Mouse (Mus musculus) spleen, adult 12 weeks (tissue): ENCODE data around the gene Oasl2.
"Not testable (repeated sequence)": the region's sequence is repeated elsewhere in the genome, so short reads cannot be mapped to it uniquely, and the experiment has no call there.

Source experiments
- DNase-seq: peaks from one replicate; pipeline ENCODE4 v3.0.0; 2022; ENCODE audit warnings: low spot score

Gene Oasl2

GRCm38 (mm10) chr5:114915854-114916253, 19.1 kb downstream of the Oasl2 start:
- DNase-seq: no peak

- no peak for DNase-seq
Measured at GRCm38 (mm10) chr5:114916777-114917176, 20.0 kb downstream of the Oasl2 start.

DNA sequence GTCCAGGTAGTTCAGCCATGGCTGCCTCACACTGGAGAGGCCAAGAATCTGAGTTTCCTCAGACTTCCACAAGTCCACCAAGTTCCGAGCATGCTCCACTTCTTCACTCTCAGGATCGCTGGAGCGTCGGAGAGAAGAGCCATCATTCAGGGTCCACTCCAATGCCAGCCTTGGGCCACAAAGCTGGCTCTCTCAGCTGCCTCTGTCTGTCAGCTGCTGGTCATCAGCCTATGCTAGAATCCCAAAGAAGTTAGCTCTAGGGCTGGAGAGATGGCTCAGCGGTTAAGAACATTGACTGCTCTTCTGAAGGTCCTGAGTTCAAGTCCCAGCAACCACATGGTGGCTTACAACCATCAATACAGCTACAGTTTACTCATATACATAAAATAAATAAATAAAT, 20.6 kb downstream of the Oasl2 start:
- not testable (repeated sequence) for DNase-seq

DNA sequence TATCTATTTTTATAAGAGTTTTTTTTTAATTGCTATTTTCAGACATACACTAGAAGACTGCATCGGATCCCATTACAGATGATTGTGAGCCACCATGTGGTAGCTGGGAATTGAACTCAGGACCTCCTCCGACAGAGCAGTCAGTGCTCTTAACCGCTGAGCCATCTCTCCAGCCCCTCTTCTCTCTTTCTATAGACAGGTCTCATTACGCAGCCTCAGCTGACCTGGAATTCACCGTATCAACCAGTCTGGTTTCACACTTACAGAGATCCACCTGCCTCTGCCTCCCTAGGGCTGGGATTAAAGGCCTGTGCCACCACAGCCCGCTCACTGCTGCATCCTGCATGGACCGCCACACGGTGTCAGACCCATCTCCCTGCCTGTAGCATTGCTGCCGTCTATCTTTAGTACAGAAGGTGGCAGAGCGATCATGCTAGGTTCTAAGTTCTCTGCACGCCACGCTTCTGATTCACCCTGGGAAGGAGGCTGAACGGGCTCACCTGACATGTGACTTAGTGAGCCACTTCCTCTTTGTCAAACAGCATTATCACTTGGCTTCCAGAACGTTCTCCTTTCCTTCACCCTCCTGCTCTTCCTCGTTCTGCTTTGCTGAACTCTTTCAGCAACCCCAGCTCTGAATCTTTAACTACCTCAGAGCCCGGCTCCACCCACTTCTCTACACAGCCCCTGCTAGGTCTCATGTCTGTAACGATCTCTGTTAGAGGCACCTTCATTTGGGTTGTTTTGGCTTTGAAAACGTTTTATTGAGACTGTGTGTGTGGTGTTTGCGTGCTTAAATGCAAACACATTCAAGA, 25.0 kb downstream of the Oasl2 start:
- DNase-seq: peak; percentile 64

- no peak for DNase-seq
Measured at GRCm38 (mm10) chr5:114922366-114922731, 25.6 kb downstream of the Oasl2 start.

- DNase-seq: peak; percentile 71
Measured at GRCm38 (mm10) chr5:114922998-114923473, 26.3 kb downstream of the Oasl2 start, which contains the start of gene Oasl1. Oasl1 (plus strand) TSS chr5:114923240.

- no peak for DNase-seq
Measured at GRCm38 (mm10) chr5:114926153-114926684, 29.5 kb downstream of the Oasl2 start.

- no peak for DNase-seq
Measured at GRCm38 (mm10) chr5:114926753-114927152, 30.0 kb downstream of the Oasl2 start.

DNA sequence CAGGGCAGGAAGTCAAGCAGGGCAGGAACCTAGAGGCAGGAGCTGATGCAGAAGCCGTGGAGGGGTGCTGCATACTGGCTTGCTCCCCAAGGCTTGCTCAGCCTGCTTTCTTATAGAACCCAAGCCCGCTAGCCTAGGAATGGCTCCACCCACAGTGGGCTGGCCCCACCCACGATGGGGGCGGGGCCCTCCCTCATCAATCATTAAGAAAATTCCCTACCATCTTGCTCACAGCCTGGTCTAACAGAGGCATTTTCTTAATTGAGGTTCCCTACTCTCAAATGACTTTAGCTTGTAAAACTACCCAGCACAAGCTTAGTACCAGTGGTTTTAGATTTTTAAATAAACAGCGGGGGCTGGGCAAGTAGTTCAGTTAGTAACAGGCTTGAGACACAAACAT, 34.9 kb downstream of the Oasl2 start:
- DNase-seq: no peak

DNA sequence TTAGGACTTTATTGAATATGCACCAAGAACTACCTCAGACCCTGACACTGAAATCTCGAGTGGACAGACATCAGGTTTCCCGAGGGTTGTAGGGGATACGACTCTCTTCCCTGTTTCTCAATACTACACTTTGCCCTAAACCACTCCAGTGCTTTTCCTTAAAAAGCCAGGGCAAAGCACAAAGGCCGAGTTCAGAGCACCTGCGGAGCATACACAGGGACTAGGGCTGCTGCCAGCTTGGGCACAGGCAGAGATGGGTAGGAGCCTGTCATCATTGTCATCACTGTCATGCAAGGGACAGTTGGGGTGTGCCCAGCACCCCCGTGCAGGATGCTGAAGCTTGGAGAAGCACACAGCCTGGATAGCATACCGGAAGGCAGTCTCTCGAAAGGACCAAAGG, 36.5 kb downstream of the Oasl2 start:
- DNase-seq: no peak

- no peak for DNase-seq
Measured at GRCm38 (mm10) chr5:114935838-114936237, 39.1 kb downstream of the Oasl2 start.

DNA sequence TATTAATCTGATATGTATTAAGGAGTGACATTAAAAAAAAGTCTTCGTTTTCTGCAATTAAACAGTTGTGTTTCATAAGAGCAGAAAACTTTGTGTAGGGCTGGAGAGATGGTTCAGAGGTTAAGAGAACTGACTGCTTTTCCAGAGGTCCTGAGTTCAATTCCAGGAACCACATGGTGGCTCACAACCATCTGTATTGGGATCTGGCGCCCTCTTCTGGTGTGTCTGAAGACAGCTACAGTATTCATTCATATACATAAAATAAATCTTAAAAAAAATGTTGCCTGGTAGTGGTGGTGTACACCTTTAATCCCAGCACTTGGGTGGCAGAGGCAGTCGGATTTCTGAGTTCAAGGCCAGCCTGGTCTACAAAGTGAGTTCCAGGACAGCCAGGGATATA, 44.4 kb downstream of the Oasl2 start:
- DNase-seq: not testable (repeated sequence)

DNA sequence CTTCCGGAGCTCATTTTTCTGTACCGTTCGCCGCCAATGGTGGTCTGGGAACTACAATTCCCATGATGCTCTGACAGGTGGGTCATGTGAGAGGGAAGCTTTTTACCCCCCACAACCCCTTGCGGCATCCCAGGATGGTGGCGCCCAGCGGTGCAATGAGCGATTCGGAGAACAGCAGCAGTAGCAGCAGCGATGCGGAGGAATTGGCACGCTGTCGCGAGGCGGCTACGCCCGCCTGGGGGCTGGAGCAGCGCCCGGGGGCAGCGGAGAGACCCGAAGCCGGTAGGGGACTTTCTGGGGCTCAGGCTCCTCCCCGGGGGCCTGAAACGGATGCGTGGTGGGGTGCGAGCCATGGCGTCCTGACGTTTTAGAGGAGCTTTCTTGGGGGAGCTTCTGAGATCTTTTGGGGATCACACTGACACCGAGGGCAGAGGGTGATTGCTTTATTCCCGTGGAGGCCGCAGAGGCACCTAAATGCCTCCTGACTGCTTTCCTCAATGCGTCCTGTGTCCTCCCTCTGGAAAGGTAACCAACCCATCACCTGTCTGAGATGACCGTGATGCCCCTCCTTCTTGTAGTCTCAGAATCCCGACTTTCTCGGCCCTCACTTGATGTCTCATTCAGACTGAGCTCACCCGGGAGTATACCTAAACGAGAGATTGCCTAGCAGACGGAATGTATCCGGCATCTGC, 45.5 kb downstream of the Oasl2 start, which contains the start of gene 2210016L21Rik:
Gene 2210016L21Rik, plus strand, starts transcription at position 85 of the 692 bp plus-strand sequence.
- peak; percentile 76 for DNase-seq

GRCm38 (mm10) chr5:114942766-114943130, 46.0 kb downstream of the Oasl2 start:
- no peak for DNase-seq

DNA sequence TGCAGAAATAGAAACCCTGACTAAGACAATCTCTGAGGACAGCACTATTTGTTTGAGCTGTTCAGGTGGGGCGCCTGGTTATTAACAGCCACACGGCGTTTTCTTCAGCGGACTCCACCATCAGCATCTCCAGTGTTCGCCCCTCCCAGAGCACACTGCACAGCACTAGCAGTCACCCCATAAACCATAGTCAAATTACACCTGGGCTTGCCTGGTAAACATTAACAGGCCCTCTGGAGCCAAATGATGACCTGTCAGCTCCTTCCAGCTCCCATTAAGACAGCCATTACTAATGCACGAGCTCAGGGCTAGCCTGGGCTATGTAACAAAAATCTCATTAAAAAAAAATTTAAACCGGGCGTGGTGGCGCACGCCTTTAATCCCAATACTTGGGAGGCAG, 48.3 kb downstream of the Oasl2 start:
- no peak for DNase-seq

DNA sequence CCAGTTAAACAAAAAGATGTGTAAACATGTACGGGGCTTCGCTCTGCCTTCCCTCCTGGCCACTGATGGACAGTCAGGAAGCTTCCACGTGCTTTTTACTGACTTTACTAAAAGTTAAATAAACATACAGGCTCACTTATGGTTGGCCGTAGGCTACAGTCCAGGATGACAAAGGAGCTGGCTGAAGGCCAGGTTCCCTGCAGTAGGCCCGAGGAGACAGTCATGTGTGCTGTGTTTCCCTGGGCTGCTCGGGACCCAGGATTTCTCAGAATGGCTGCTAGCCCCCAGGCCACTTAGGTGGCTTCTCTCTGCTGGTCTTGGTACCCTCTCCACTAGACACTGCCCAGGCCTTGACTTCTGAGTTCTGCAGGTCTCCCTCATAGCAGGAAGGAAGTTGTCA, 52.2 kb downstream of the Oasl2 start:
- DNase-seq: no peak

DNA sequence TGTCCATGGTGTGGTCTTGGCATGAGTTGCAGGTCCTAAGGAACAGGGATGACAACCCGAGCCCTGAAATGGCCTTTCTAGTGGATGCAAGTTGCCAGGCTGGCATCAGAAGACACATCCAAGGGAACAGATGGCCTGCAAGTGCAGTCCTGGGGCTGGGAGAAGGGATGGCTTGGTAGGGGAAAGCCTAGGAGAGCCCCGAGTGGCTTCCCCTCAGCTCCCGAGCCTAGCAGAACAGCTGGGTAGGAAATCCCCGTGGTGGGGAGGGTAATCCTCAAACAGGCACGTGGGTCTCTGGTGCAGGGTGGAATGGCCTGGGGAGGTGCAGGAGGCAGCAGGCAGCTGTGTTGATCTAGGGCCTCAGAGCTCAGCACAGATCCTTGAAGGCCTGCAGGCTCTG, 52.6 kb downstream of the Oasl2 start:
- no peak for DNase-seq

- no peak for DNase-seq
Measured at GRCm38 (mm10) chr5:114949812-114950211, 53.1 kb downstream of the Oasl2 start.

DNA sequence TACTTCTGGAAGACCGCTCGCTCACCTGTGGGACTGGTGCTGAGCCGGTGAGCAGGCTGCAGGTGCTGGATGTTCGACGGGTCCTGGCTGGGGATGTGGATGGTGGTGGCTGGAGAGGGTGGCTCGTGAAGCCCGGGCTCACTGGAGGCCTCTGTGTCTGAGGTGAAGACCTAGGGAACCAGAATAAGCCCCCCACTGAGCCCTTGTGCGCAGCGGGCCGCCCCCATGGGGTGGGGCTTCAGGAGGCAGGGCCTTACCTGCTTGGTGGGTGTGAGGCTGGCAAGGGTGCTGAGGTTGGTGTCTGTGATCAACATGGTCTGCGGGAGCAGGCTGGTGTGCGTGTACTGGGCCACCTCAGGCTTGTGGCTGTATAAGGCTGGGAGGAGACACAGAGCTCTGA, 53.9 kb downstream of the Oasl2 start:
- no peak for DNase-seq

GRCm38 (mm10) chr5:114951279-114951880, 54.6 kb downstream of the Oasl2 start:
- no peak for DNase-seq

DNA sequence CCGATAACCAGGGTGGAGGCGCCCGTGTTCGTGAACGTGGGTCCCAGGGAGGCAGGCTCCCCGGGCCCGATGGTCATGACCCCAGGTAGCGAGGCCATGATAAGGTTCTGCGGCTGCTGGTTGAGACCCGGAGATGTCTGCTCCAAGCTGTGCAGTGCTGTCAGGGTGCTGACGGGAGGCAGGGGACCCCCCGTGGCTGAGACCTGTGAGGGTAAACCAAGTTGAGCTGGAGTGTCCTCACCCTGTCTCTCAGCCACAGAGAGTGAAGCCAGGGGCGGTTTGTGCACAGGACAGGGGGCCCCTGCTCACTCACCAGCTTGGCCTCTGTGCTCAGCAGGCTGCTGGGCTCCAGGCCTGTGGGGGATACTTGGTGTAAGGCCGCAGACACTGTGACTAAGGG, 56.6 kb downstream of the Oasl2 start:
- DNase-seq: no peak

- no peak for DNase-seq
Measured at GRCm38 (mm10) chr5:114958069-114958468, 61.3 kb downstream of the Oasl2 start.
